Mouse (Mus musculus): Measurements from ENCODE around the gene Slc15a3. TPM values are rescaled to one million over a fixed set of nuclear protein-coding genes. Genes with fewer than 3 reads are reported as not detected.
A peak's percentile ranks its signal among the peaks of the same experiment; 100 is the strongest.

The Slc15a3 gene
- polyA plus RNA-seq, 1 experiment, result 29.4 TPM

- no peaks in the 10 kb centered on the region for H3K36me3 ChIP-seq (replicated peaks; ENCODE audit: low read length)
- no peaks in the 10 kb centered on the region for H3K9me3 ChIP-seq
- TF ChIP-seq FLI1 (IDR thresholded peaks at IDR 0.05; ENCODE audit: low read length), result no peak
- no peak for TF ChIP-seq GATA1 (IDR thresholded peaks at IDR 0.05; ENCODE audit: borderline replicate concordance, low read length)
- H3K27me3 ChIP-seq (replicated peaks), result peaks cover 31% of the 10 kb centered on the region
- H3K4me3 ChIP-seq (replicated peaks), result no peak overlapping the region
- H3K4me1 ChIP-seq, result peaks cover 3% of the 10 kb centered on the region
Measured at GRCm38 (mm10) chr19:10816462-10816861, 23.1 kb upstream of the Slc15a3 start.

GRCm38 (mm10) chr19:10818217-10818946, 21.1 kb upstream of the Slc15a3 start:
- H3K27me3 ChIP-seq (replicated peaks), result peaks cover 37% of the 10 kb centered on the region
- no peaks in the 10 kb centered on the region for H3K36me3 ChIP-seq (replicated peaks; ENCODE audit: low read length)
- no peaks in the 10 kb centered on the region for H3K9me3 ChIP-seq
- H3K4me1 ChIP-seq, result peaks cover 4% of the 10 kb centered on the region
- peak overlapping the region; percentile 29 for H3K4me3 ChIP-seq (replicated peaks)
- TF ChIP-seq FLI1 (IDR thresholded peaks at IDR 0.05; ENCODE audit: low read length) (no peak), GATA1 (IDR thresholded peaks at IDR 0.05; ENCODE audit: borderline replicate concordance, low read length) (no peak)

DNA sequence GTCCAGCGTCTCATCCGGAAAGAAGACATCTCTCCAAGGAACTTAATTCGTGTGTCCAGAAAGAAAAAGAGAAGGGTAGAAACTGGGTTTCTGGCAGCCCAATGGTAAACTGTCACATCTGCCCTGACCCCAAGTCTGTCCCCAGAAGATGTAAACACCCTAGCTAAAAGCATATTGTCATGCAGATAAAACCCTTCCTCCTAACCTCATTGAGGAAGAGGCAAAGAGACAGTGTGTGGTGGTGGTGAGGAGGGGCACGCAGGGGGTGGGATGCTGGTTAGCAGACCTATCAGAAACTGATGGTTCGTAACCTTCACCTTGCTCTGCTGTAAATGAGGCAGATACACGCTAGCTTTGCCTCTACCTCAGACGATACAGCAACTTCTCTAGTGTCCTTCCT, 18.2 kb upstream of the Slc15a3 start:
- no peaks in the 10 kb centered on the region for H3K36me3 ChIP-seq (replicated peaks; ENCODE audit: low read length)
- no peaks in the 10 kb centered on the region for H3K9me3 ChIP-seq
- peak overlapping the region; percentile 38 for H3K4me3 ChIP-seq (replicated peaks)
- peaks cover 34% of the 10 kb centered on the region for H3K27me3 ChIP-seq (replicated peaks)
- no peak for TF ChIP-seq GATA1 (IDR thresholded peaks at IDR 0.05; ENCODE audit: borderline replicate concordance, low read length)
- no peak for TF ChIP-seq FLI1 (IDR thresholded peaks at IDR 0.05; ENCODE audit: low read length)
- H3K4me1 ChIP-seq, result peaks cover 4% of the 10 kb centered on the region

DNA sequence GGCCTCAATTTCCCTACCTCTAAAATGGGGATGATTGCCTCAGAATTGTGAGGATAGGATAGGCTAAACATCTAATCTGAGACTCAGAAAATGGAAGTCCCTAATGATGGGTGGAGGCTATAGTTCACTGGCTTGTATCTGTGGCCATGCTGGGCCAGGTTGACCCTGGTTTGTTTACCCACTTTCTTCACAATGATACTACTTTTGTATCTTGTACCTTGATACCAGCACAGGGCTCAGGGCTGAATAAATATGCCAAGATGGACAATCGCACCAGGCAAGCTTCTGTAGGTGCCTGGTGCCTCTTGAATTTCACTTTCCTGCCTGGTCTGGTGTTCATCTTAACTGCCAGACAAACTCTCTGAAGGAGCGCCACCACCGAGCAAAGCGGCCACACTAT, 17.0 kb upstream of the Slc15a3 start:
- Histone ChIP-seq H3K27me3 (replicated peaks) (peaks cover 37% of the 10 kb centered on the region), H3K9me3 (no peaks in the 10 kb centered on the region), H3K4me1 (peaks cover 4% of the 10 kb centered on the region), H3K36me3 (replicated peaks; ENCODE audit: low read length) (no peaks in the 10 kb centered on the region), H3K4me3 (replicated peaks) (no peak overlapping the region)
- TF ChIP-seq GATA1 (IDR thresholded peaks at IDR 0.05; ENCODE audit: borderline replicate concordance, low read length) (no peak), FLI1 (IDR thresholded peaks at IDR 0.05; ENCODE audit: low read length) (no peak)

DNA sequence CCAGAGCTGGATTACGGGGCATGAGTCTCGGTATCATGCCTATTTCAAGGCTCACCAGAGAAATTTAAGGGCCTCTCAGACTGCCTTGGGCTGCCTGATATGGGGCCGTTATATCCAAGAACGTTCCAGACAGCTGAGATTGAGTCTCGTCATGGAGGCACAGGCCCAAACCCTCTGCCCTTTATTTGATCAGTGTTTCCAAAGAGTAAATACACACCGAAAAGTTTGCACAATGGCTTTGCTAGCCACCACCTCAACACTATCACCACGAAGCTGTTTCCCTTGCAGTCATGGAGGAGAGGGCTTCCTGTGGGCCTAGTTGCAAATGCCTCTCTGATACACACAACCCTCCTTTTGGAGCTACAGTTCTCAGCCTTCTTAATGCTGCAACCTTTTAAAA, 15.5 kb upstream of the Slc15a3 start:
- Histone ChIP-seq H3K4me1 (peaks cover 4% of the 10 kb centered on the region), H3K9me3 (no peaks in the 10 kb centered on the region), H3K36me3 (replicated peaks; ENCODE audit: low read length) (no peaks in the 10 kb centered on the region), H3K4me3 (replicated peaks) (no peak overlapping the region), H3K27me3 (replicated peaks) (peaks cover 43% of the 10 kb centered on the region)
- no peak for TF ChIP-seq FLI1 (IDR thresholded peaks at IDR 0.05; ENCODE audit: low read length)
- no peak for TF ChIP-seq GATA1 (IDR thresholded peaks at IDR 0.05; ENCODE audit: borderline replicate concordance, low read length)

GRCm38 (mm10) chr19:10828321-10828720, 11.2 kb upstream of the Slc15a3 start:
- no peak for TF ChIP-seq GATA1 (IDR thresholded peaks at IDR 0.05; ENCODE audit: borderline replicate concordance, low read length)
- TF ChIP-seq FLI1 (IDR thresholded peaks at IDR 0.05; ENCODE audit: low read length), result no peak
- peaks cover 3% of the 10 kb centered on the region for H3K9me3 ChIP-seq
- H3K4me1 ChIP-seq, result peaks cover 11% of the 10 kb centered on the region
- H3K36me3 ChIP-seq (replicated peaks; ENCODE audit: low read length), result no peaks in the 10 kb centered on the region
- no peak overlapping the region for H3K4me3 ChIP-seq (replicated peaks)
- peaks cover 64% of the 10 kb centered on the region for H3K27me3 ChIP-seq (replicated peaks)

DNA sequence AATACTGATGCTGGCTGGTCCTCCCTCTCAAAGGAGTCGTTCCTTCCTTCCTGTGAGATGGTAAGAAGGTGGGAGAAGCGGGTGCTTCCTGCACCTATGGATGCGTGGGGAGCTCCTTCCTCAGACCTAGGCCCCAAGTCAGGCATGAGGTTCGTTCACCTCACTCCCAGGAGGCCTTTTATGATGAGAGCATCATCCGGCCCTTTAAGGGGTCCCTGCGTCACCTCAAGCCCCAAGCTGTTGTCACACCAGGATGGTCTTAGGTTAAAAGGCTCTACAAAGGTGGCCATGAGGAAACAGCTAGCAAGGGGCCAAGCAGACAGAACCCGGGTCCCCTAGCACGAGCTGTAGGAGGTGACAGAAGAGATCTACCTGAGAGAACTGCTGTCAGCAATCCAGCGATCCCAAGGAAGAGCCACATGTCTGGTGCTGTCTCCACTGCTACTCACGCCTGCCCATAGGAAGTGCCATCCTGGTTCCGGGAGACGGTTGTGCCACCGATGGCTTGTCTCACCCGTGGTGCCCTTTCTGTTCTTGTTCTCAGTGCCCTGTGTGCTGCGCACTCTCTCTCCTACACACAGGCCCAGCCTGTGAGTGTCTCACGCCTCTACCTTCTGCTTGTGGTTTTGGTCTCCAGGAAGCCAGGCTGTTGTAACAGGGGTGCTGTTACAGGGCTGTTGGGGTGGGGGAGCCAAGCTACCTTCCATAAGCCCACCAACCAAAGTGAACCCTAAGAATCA, 9.9 kb upstream of the Slc15a3 start, which contains the start of gene Cd6:
Gene Cd6 (minus strand): TSS at position 623 of the 740 bp plus-strand sequence.
- no peak for TF ChIP-seq FLI1 (IDR thresholded peaks at IDR 0.05; ENCODE audit: low read length)
- no peak for TF ChIP-seq GATA1 (IDR thresholded peaks at IDR 0.05; ENCODE audit: borderline replicate concordance, low read length)
- H3K36me3 ChIP-seq (replicated peaks; ENCODE audit: low read length), result no peaks in the 10 kb centered on the region
- H3K27me3 ChIP-seq (replicated peaks), result peaks cover 72% of the 10 kb centered on the region
- no peak within 1 kb of the TSS for H3K4me3 ChIP-seq (replicated peaks)
- peaks cover 11% of the 10 kb centered on the region for H3K4me1 ChIP-seq
- H3K9me3 ChIP-seq, result peaks cover 11% of the 10 kb centered on the region

DNA sequence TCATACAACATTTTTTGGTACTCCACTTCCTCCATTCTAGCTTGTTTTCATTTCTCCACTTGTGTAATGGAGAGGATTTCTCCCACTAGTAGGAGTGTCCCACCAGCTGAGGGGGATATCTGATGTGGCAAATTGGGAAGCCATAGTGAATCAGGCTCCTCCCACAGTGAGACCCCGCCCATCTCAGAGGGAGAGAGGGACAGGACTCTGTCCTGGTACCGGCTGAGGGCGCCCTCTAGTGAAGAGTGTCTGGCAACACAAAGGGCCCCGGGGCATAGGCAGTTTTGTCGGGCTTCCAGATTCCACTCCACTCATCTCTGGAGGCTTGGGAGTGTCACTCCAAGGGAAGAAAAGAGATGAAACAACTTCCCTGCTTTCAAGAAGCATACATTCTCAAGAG, 8.1 kb upstream of the Slc15a3 start:
- TF ChIP-seq FLI1 (IDR thresholded peaks at IDR 0.05; ENCODE audit: low read length) (no peak), GATA1 (IDR thresholded peaks at IDR 0.05; ENCODE audit: borderline replicate concordance, low read length) (no peak)
- H3K4me3 ChIP-seq (replicated peaks), result peak overlapping the region; percentile 7
- no peaks in the 10 kb centered on the region for H3K36me3 ChIP-seq (replicated peaks; ENCODE audit: low read length)
- peaks cover 11% of the 10 kb centered on the region for H3K9me3 ChIP-seq
- peaks cover 11% of the 10 kb centered on the region for H3K4me1 ChIP-seq
- H3K27me3 ChIP-seq (replicated peaks), result peaks cover 75% of the 10 kb centered on the region

GRCm38 (mm10) chr19:10832030-10832429, 7.5 kb upstream of the Slc15a3 start:
- Histone ChIP-seq H3K4me1 (peaks cover 11% of the 10 kb centered on the region), H3K4me3 (replicated peaks) (no peak overlapping the region), H3K9me3 (peaks cover 11% of the 10 kb centered on the region), H3K27me3 (replicated peaks) (peaks cover 76% of the 10 kb centered on the region), H3K36me3 (replicated peaks; ENCODE audit: low read length) (no peaks in the 10 kb centered on the region)
- no peak for TF ChIP-seq FLI1 (IDR thresholded peaks at IDR 0.05; ENCODE audit: low read length)
- no peak for TF ChIP-seq GATA1 (IDR thresholded peaks at IDR 0.05; ENCODE audit: borderline replicate concordance, low read length)

GRCm38 (mm10) chr19:10833611-10834010, 5.9 kb upstream of the Slc15a3 start:
- TF ChIP-seq GATA1 (IDR thresholded peaks at IDR 0.05; ENCODE audit: borderline replicate concordance, low read length) (no peak), FLI1 (IDR thresholded peaks at IDR 0.05; ENCODE audit: low read length) (no peak)
- H3K27me3 ChIP-seq (replicated peaks), result peaks cover 79% of the 10 kb centered on the region
- H3K36me3 ChIP-seq (replicated peaks; ENCODE audit: low read length), result no peaks in the 10 kb centered on the region
- H3K4me3 ChIP-seq (replicated peaks), result no peak overlapping the region
- H3K4me1 ChIP-seq, result peaks cover 11% of the 10 kb centered on the region
- peaks cover 11% of the 10 kb centered on the region for H3K9me3 ChIP-seq
